Mouse (Mus musculus): Measurements from ENCODE around the gene Mrpl48. TPM values are rescaled to one million over a fixed set of nuclear protein-coding genes. Genes with fewer than 3 reads are reported as not detected.
"Not testable (repeated sequence)": the region's sequence is repeated elsewhere in the genome, so short reads cannot be mapped to it uniquely, and the experiment has no call there.

Mrpl48 gene
- polyA plus RNA-seq, 1 experiment from 2014 or later, result 81.2 TPM

DNA sequence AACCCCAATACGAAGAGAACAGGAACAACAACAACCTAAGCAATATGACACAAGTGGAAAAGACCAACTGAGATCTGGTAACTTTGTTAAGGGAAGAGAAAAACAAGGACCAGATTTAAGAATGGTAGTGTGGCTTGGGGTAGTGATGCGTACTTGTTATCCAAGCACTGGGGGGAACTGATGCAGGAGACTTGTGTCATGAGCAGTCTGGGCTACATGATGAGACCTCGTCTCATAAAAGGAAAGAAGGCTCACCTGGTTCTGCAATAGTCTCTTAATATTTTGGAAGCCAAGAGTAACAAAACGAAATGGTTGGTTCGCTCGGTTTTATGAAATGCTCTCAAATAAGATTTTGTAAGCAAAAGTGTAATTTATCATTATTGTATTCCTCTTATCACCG, 25.9 kb downstream of the Mrpl48 start:
- no peak for ATAC-seq (replicated peaks; ENCODE audit: low FRiP score)
- Histone ChIP-seq H3K4me2 (peak overlapping the region; percentile 80), H3K9ac (peak overlapping the region; percentile 69), H3K27ac (peak overlapping the region; percentile 92; the same call in 1 of the 2 replicates), H3K36me3 (no peaks in the 10 kb centered on the region), H3K9me3 (replicated peaks) (no peaks in the 10 kb centered on the region), H3K4me1 (peaks cover 8% of the 10 kb centered on the region; the same call in 1 of the 2 replicates), H3K4me3 (replicated peaks) (peak overlapping the region; percentile 64), H3K27me3 (no peaks in the 10 kb centered on the region)
- WGBS, result 42% methylated on average over 7 of the region's 7 CpGs

DNA sequence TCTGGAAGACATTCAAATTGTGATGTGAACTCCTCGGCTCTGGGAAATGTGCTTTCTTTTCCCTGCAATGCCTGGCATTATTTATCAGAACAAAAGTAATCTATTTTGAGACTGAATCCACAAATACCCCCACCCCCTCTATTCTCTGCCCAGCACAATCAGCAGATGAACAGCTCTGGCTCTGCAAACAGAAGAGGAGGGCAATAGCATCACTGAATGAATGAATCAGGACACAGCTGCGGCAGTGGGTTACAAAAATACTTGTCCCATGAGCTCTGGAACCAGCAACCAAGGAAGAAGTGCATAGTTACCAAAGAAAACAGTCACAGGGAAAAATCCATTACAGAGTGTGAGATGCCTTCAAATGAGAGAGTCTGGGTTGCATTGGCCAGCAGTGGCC, 29.3 kb downstream of the Mrpl48 start:
- H3K27ac ChIP-seq, result no peak overlapping the region
- H3K4me2 ChIP-seq, result no peak overlapping the region
- peaks cover 4% of the 10 kb centered on the region; the same call in 1 of the 2 replicates for H3K36me3 ChIP-seq
- no peaks in the 10 kb centered on the region for H3K9me3 ChIP-seq (replicated peaks)
- peaks cover 8% of the 10 kb centered on the region; the same call in 1 of the 2 replicates for H3K4me1 ChIP-seq
- no peak for ATAC-seq (replicated peaks; ENCODE audit: low FRiP score)
- 90% methylated on average over 2 of the region's 2 CpGs for WGBS
- H3K27me3 ChIP-seq, result no peaks in the 10 kb centered on the region
- no peak overlapping the region for H3K4me3 ChIP-seq (replicated peaks)
- H3K9ac ChIP-seq, result no peak overlapping the region

DNA sequence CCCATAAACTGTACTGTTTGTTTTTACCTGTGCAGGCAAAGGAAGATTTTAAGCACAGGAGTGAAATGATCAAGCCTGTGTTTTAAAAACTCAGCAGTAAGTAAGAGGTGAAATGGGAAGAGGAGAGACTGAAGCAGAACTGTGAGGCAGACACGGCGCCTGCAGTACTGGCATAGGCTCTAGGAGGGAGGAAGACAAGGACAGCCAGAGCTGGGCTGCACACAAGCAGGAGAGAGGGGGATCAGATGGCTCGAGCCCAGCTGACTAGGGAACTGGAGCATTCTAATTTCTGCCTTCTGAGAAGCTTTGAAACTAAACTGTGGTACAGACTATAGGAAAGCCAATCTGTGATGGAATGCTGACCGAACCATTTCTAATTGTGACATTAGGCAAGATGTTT, 35.4 kb downstream of the Mrpl48 start:
- H3K4me2 ChIP-seq, result no peak overlapping the region
- WGBS, result 82% methylated on average over 4 of the region's 4 CpGs
- no peaks in the 10 kb centered on the region for H3K27me3 ChIP-seq
- H3K36me3 ChIP-seq, result peaks cover 25% of the 10 kb centered on the region
- no peaks in the 10 kb centered on the region for H3K9me3 ChIP-seq (replicated peaks)
- H3K4me1 ChIP-seq, result no peaks in the 10 kb centered on the region
- ATAC-seq (replicated peaks; ENCODE audit: low FRiP score), result no peak
- no peak overlapping the region for H3K4me3 ChIP-seq (replicated peaks)
- H3K9ac ChIP-seq, result no peak overlapping the region
- H3K27ac ChIP-seq, result no peak overlapping the region

DNA sequence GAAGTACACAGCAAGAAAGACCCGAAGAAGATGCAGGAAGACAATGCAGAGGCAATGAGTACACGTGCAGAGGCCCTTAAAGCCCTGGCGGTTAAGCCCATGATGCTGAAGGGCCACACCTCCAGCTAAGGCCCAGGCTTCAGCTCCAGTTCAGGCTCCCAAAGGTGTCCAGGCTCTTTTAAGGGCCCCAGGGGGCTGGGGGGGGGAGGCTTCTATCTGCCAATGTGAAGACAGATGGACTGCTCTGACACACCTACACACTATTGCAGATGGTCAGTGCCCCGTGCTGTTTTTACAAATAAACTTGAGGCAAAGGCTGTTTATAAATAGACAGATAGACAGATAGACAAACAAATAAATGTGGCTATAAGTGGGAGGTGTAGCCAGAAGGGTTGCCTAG, 36.0 kb downstream of the Mrpl48 start:
- 86% methylated on average over 4 of the region's 4 CpGs for whole genome bisulfite sequencing
- ATAC-seq (replicated peaks; ENCODE audit: low FRiP score), result no peak
- no peaks in the 10 kb centered on the region for H3K4me1 ChIP-seq
- H3K9ac ChIP-seq, result no peak overlapping the region
- no peak overlapping the region for H3K4me2 ChIP-seq
- H3K36me3 ChIP-seq, result peaks cover 30% of the 10 kb centered on the region
- no peaks in the 10 kb centered on the region for H3K27me3 ChIP-seq
- no peaks in the 10 kb centered on the region for H3K9me3 ChIP-seq (replicated peaks)
- H3K27ac ChIP-seq, result no peak overlapping the region
- H3K4me3 ChIP-seq (replicated peaks), result no peak overlapping the region

GRCm38 (mm10) chr7:100570930-100571715, 37.0 kb downstream of the Mrpl48 start:
- ATAC-seq (replicated peaks; ENCODE audit: low FRiP score), result no peak
- Histone ChIP-seq H3K4me3 (replicated peaks) (no peak overlapping the region), H3K27ac (no peak overlapping the region), H3K9ac (no peak overlapping the region), H3K27me3 (no peaks in the 10 kb centered on the region), H3K4me2 (no peak overlapping the region), H3K36me3 (peaks cover 30% of the 10 kb centered on the region), H3K9me3 (replicated peaks) (no peaks in the 10 kb centered on the region), H3K4me1 (no peaks in the 10 kb centered on the region)
- WGBS, result 79% methylated on average over 3 of the region's 3 CpGs

DNA sequence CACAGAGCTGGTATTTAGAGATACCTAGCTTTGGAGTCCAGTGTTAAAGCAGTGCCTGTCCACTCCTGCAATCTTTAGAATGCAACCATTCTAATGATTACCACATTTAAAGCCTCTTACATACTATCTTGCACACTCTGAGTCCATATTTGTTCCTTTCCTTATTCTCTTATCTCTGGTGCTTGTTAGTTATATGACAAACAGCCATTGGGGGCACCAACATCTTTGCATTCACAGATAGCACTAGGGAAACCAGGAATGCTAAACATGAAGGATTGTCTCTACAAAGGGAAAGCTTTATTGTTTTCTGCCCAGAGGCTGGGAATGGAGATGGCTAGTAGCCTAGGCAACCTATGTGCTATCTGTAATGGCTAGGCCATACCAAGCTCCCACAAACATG, 38.2 kb downstream of the Mrpl48 start:
- no peak overlapping the region for H3K4me3 ChIP-seq (replicated peaks)
- ATAC-seq (replicated peaks; ENCODE audit: low FRiP score), result no peak
- H3K4me2 ChIP-seq, result no peak overlapping the region
- no peaks in the 10 kb centered on the region for H3K9me3 ChIP-seq (replicated peaks)
- no peaks in the 10 kb centered on the region for H3K27me3 ChIP-seq
- H3K27ac ChIP-seq, result no peak overlapping the region
- peaks cover 33% of the 10 kb centered on the region for H3K36me3 ChIP-seq
- no peaks in the 10 kb centered on the region for H3K4me1 ChIP-seq
- H3K9ac ChIP-seq, result no peak overlapping the region

DNA sequence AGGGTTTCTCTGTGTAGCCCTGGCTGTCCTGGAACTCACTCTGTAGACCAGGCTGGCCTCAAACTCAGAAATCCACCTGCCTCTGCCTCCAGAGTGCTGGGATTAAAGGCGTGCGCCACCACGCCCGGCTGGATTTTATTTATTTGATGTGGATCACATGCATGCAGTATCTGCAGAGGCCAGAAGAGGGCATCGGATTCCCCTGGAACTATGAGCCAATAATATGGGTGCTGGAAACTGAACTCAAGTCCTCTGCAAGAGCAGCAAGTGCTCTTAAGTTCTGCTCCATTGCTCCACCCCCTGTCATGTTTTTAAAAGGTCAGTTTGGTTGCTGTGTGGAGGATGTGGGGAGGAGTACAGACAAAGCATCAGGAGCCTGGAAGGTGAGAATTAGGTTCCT, 40.9 kb downstream of the Mrpl48 start:
- H3K4me3 ChIP-seq (replicated peaks); H3K27me3 ChIP-seq; H3K27ac ChIP-seq; H3K9ac ChIP-seq; H3K4me1 ChIP-seq; ATAC-seq (replicated peaks; ENCODE audit: low FRiP score); H3K9me3 ChIP-seq (replicated peaks); H3K4me2 ChIP-seq: not testable (repeated sequence)
- WGBS, result 86% methylated on average over 5 of the region's 5 CpGs
- H3K36me3 ChIP-seq, result peaks cover 39% of the 10 kb centered on the region

DNA sequence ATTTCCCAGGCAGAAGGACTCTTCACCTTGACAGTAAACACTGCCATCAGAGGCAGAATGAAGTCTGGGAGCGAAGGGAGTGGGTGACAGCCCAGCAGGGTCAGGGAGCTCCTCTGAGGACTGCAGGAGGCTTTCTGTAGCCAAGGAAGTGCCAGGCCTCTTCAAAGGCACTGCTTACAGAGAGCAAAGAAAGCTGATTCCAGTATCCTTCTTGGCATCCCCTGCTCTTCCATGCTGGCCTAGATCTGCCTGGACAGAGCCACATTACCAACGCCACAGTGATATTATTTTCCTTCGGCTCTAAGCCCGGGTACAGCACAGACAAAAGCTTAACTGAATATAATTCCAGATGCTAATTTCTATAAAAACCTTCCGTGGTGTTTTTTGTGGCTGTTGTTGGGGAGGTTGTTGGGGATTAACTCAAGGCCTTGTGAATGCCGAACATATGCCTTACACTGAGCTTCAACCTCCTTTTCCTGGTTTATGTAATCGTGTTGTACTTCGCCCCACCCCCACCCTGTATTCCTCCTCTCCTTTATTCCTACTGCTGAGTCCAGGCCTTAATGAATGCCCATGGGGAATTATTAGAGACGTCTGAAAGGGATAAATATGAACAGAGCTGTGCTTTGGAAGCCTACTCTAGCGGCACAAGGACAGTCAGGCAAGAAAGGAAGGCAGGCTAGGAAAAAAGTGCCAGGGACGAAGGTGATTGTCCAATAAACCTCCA, 46.1 kb downstream of the Mrpl48 start:
- Histone ChIP-seq H3K4me1 (no peaks in the 10 kb centered on the region), H3K9ac (no peak overlapping the region), H3K27ac (no peak overlapping the region), H3K4me3 (replicated peaks) (no peak overlapping the region), H3K27me3 (no peaks in the 10 kb centered on the region), H3K9me3 (replicated peaks) (no peaks in the 10 kb centered on the region), H3K4me2 (no peak overlapping the region), H3K36me3 (peaks cover 31% of the 10 kb centered on the region)
- 76% methylated on average over 11 of the region's 11 CpGs for WGBS
- ATAC-seq (replicated peaks; ENCODE audit: low FRiP score), result no peak

- Histone ChIP-seq H3K9me3 (replicated peaks) (no peaks in the 10 kb centered on the region), H3K27me3 (no peaks in the 10 kb centered on the region), H3K9ac (no peak overlapping the region), H3K36me3 (peaks cover 25% of the 10 kb centered on the region), H3K4me3 (replicated peaks) (no peak overlapping the region), H3K27ac (no peak overlapping the region), H3K4me1 (no peaks in the 10 kb centered on the region), H3K4me2 (no peak overlapping the region)
- WGBS, result 78% methylated on average over 4 of the region's 4 CpGs
- no peak for ATAC-seq (replicated peaks; ENCODE audit: low FRiP score)
These were observed 48.8 kb downstream of the Mrpl48 start for GRCm38 (mm10) chr7:100559331-100559730.

DNA sequence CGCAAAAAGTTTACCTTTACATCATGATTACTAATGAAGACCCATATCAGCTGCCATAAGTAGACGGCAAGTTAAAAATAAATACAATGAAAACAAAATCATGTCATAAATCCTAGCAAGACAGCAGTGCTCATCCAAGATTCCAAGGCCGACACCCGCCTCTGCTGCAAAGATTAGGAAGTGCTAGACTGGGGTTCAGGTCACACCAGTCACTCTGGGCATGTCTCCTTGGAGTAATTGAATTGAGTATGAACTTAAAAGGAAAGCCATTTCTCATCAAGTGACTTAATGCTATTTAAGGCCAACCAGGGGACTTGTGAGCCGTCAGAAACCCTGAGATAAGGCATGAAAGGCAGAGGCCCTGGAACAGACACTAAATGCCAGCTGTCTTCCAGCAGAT, 50.9 kb downstream of the Mrpl48 start:
- Histone ChIP-seq H3K9ac (no peak overlapping the region), H3K4me2 (no peak overlapping the region), H3K27ac (no peak overlapping the region), H3K27me3 (no peaks in the 10 kb centered on the region), H3K4me3 (replicated peaks) (no peak overlapping the region), H3K36me3 (peaks cover 20% of the 10 kb centered on the region; the same call in 1 of the 2 replicates), H3K4me1 (no peaks in the 10 kb centered on the region), H3K9me3 (replicated peaks) (no peaks in the 10 kb centered on the region)
- ATAC-seq (replicated peaks; ENCODE audit: low FRiP score), result no peak
- WGBS, result 66% methylated on average over 5 of the region's 5 CpGs

DNA sequence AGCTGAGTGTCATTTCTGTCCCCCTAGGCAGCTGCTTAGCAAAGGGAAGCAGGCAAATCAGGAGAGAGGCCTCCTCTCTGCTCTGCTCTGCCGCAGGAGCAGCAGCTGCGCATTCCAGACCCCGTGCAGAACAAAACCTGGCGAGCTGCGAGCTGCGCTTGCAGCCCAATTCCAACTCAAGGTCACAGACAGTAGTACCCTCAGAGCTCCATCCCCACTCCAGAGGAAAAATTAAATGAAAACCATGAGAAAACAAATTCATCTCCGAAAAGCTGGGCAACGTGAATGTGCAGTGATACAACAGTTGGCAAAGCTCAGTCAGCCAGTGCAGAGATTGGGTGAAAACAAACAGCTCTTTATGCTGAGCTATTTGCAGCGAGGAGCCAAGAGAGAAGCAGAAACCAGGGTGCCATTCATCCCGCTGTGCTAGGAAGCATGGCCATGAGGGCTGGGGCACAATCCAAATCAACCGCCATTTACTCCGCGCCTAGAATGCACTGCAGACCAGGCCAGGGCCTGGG, 52.6 kb downstream of the Mrpl48 start:
- Histone ChIP-seq H3K4me3 (replicated peaks) (no peak overlapping the region), H3K9ac (no peak overlapping the region), H3K27me3 (no peaks in the 10 kb centered on the region), H3K27ac (peak overlapping the region; percentile 16; the same call in 1 of the 2 replicates), H3K9me3 (replicated peaks) (no peaks in the 10 kb centered on the region), H3K4me2 (no peak overlapping the region), H3K4me1 (no peaks in the 10 kb centered on the region), H3K36me3 (peaks cover 24% of the 10 kb centered on the region; the same call in 1 of the 2 replicates)
- 54% methylated on average over 13 of the region's 13 CpGs for WGBS
- no peak for ATAC-seq (replicated peaks; ENCODE audit: low FRiP score)

- Histone ChIP-seq H3K4me3 (replicated peaks) (no peak overlapping the region), H3K36me3 (peaks cover 28% of the 10 kb centered on the region; the same call in 1 of the 2 replicates), H3K4me2 (no peak overlapping the region), H3K4me1 (no peaks in the 10 kb centered on the region), H3K9me3 (replicated peaks) (no peaks in the 10 kb centered on the region), H3K27me3 (no peaks in the 10 kb centered on the region), H3K9ac (no peak overlapping the region), H3K27ac (no peak overlapping the region)
- 75% methylated on average over 5 of the region's 5 CpGs for WGBS
- ATAC-seq (replicated peaks; ENCODE audit: low FRiP score), result no peak
These were observed 53.2 kb downstream of the Mrpl48 start for GRCm38 (mm10) chr7:100554939-100555338.

Data from kidney, embryonic 15.5 days (tissue).